Mouse (Mus musculus) T-helper 17 cell (primary cell): ENCODE measurements around the gene Slc35b2.

ENCODE experiments used
- in situ Hi-C, 2 experiments: fragments of 300-600 bp; cut with MboI, MseI; formaldehyde crosslinking; loops; 1 replicate in 1 of 2; 2 replicates in 1 of 2; pipeline ENCODE4 v1.15.1; 2025; ENCODE audit warnings: high pct_unique_total_duplicates in 2 of 2

Gene Slc35b2

GRCm38 (mm10) chr17:45559732-45560525, 3.7 kb upstream of the Slc35b2 start:
- in situ Hi-C loops, result no loop called here

DNA sequence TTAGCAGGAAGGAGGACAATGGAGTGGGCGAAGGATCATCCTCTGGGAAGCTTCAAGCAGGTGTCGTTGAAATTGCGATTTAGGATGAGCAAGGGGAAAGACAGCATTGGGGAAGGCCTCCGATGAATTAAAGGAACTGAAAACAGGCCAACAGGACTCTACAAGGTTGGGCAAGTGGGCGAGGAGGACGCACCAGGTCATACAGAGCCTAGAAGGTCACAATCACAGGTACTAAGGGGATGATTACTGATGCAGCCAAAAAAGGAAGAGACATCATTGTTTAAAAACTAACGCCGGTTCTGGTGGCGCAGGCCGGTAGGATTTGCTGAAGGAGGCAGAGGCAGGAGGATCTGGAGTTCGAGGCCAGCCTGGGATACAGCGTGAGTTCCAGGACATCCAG, 458 bp upstream of the Slc35b2 start:
- in situ Hi-C loops, result no loop called here

GRCm38 (mm10) chr17:45564531-45565084, 934 bp downstream of the Slc35b2 start:
- in situ Hi-C loops, result no loop called here

DNA sequence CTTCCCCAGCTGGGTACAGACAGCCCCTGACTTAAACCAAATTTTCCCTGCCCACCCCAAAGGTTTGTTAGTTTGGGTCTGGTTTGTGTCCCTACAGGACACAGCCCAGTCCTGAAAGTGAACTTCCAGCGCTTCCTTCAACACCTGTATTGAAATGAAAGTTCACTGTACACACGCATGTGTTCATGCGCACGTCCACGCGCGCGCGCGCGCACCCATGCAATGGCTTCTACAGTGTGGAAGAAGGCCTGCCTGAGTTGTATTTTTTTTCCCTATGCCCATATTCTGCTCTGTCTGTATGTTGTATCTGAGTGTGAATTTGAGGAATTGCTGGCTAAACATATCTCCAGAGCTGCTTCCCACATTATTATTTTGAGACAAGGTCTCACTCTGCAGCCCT, 1.4 kb downstream of the Slc35b2 start:
- in situ Hi-C loops, result no loop called here

DNA sequence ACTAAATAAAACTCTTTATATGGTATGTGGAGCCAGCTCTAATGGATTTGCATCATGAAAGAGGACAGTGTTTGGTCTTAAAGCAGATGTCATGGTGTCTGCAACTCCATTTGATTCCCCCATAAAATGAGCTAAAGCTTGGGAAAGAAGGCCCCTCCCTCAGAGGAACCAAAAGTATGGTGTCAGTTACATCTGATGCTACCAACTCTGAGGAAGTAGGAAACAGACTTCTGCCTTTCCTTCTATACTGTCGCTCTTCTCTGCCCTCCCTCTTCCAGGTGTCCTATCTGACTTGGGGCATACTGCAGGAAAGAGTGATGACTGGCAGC, 2.3 kb downstream of the Slc35b2 start:
- in situ Hi-C loops, result no loop called here

GRCm38 (mm10) chr17:45566360-45567161, 2.9 kb downstream of the Slc35b2 start:
- in situ Hi-C loops, result no loop called here

- in situ Hi-C loops, result no loop called here
Observed at GRCm38 (mm10) chr17:45567162-45567601, 3.5 kb downstream of the Slc35b2 start.

DNA sequence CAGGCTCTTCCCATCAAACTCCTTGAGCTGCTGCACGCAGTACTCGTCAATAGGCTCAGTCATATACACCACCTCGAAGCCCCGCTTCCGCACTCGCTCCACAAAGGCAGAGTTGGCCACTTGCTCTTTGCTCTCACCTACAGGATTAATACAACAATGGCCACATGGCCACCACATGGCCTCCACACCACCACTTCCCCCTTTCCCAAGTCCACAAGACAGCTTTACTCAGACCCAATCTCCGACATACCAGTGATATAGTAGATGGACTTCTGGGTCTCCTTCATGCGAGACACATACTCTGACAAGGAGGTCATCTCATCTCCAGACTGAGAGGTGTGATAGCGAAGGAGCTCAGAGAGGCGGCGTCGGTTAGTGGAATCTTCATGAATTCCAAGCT, 5.3 kb downstream of the Slc35b2 start:
- in situ Hi-C loops, result no loop called here

DNA sequence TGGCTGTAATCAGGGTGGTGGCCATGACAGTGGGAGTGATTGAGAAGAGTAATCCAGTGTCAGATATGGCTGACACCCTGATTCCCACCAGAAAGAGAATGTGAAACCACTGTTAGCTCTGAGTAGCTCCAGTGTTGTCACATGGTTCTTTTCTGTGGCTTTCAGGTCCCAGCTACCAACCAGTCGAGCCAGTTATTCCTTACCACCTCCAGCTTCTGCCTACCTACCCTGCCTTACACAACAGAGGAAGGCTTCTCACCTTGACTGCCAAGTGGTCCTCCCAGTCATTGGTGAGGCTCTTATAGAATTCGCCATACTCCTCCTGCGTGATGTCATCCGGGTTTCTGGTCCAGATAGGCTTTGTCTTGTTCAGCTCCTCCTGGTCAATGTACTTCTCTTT, 6.3 kb downstream of the Slc35b2 start:
- in situ Hi-C loops, result no loop called here

GRCm38 (mm10) chr17:45572103-45573086, 8.7 kb downstream of the Slc35b2 start:
- in situ Hi-C loops, result no loop called here

DNA sequence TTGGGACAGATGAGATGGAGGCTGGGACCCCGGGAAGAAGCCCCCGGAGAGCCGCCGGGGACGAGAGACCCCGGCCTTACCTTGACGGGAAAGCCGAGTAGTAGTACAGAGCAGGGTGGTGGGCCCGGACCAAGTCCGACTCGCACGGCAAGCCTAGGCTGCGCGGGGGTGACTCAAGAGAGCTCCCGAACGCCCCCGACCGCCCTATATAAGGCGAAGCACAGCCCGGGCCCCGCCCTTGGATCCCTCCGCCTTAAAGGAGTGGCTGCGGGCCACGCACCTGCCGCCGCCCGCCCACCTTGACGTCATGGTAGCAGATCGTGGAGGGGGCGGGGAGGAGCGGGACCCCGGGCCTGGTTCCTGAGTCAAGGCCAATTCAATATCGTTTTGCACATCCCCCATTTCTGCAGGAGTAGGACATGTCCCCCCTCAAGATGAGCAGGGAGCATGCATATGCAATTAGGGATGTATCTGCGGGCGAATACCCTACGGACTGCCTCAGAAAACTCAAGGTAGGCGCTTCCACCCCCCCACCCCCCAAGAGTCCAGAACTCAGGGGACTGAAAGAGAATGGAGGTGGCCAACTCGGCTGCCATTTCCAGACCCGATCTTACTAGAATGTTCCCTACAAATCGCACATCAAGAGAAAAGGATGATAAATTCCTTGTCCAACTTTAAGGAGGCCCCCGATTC, 9.6 kb downstream of the Slc35b2 start, which contains the start of gene Hsp90ab1:
Gene Hsp90ab1 (minus strand): TSS at position 185 of the 693 bp plus-strand sequence.
- in situ Hi-C loops, result no loop called here

DNA sequence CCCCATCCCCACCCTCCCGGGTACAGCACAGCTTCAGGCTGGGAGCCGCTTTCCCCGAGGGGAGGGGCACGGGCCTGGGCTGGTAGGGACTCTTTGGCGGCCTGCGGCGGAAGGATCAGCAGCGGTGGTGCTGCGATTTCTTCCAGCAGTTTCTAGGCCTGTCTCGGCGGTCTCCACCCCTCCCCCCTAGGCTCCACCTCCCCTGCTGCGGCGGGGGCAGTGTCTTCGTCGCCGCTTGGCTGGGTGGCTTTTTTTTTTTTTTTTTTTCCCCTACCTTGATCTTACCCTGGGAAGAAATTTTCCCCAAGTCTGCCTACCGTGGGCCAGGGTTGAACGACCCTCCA, 10.1 kb downstream of the Slc35b2 start:
- in situ Hi-C loops, result no loop called here

DNA sequence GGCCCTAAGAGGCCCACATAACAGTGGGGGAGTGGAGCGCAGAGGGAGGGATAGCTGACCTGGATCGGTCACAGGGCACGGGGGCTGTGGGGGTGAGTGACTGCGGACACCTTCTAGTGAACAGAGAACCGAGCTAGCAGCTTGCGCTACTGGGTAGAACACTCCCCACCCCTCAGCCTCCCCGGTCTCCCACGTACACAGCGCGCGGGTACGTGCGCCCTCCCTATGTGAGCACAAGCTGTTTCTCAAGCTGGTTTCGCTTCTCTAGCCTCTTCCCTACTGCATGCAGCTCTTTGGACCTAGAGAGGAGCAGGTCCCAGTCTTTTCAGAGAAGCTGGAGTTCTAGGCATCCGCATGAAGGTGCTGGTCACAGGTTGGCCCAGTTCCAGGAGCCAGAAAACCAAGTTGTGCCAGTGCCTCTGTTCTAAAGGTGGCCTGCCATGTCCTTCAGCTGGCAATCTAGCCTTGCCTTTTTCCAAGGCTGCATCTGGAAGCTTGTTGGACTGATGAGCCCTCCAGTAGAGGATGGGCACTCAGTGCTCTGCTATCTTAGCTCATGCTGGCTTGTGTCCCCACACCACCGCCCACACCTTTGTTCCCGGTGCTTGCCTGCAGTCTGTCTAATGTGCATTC, 10.6 kb downstream of the Slc35b2 start:
- in situ Hi-C loops, result no loop called here

DNA sequence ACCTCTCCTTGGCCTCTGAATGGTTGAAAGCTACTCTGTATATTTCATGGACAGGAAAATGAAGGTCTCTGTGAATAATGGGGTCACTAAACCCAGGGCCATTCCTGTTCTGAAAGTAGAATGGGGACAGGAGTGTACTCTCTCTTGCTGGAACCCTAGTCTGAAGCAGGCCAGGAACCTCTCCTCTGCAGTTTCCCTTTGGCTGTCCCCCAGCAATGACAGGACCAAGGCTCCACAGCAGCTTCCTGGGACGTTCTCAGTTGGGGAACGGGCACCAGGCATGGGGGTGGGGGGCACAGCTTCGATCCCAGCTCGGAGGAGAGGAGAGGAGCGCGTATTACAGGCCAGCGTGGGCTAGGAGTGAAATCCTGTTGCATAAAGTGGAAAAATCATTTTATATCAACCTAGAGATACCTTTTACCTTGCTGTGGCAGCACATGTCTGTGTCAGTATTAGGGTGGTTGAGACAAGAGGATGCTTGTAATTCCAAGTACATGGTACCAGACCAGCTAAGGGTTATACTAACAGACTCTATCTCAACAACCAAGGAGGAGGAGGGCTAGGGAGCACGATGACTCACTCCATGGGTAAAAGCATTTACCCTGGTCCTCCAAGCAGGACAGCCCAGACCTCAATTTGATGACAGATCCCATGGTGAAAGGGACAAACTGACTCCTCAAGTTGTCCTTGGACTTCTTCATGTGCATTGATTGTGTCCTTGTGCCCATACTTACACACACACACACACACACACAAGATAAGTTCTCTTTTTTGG, 11.6 kb downstream of the Slc35b2 start:
- in situ Hi-C loops, result loop anchor here in 1 of 2 experiments (5.0 kb wide), 1 partner anchor 582 kb away; no protein-coding TSS in a partner anchor

DNA sequence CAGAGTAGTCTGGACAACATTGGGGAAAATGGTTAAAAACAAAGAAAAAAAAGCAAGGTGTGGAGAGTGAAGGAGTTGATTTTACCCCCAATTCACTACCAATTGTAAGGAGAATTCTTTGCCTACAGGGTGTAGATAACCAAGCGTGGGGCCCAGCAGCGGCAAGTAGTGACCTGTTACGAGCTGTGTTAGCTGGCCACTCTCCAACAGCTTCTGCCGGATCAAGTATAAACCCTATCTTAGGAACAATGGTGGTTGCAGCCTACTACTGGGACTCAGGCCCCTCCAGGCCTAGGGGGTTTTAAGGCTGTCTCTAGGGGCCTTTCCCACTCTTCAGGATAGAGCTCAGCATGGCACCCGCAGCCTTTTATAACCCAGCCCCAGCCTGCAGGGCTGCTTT, 14.6 kb downstream of the Slc35b2 start:
- in situ Hi-C loops, result loop anchor here in 1 of 2 experiments (5.0 kb wide), 1 partner anchor 579 kb away; no protein-coding TSS in a partner anchor

- in situ Hi-C loops, result loop anchor here in 1 of 2 experiments (5.0 kb wide), 1 partner anchor 578 kb away; no protein-coding TSS in a partner anchor
Observed at GRCm38 (mm10) chr17:45578843-45579242, 15.2 kb downstream of the Slc35b2 start.

GRCm38 (mm10) chr17:45579554-45579953, 15.9 kb downstream of the Slc35b2 start:
- in situ Hi-C loops, result loop anchor here in 1 of 2 experiments (5.0 kb wide), 1 partner anchor 578 kb away; no protein-coding TSS in a partner anchor

DNA sequence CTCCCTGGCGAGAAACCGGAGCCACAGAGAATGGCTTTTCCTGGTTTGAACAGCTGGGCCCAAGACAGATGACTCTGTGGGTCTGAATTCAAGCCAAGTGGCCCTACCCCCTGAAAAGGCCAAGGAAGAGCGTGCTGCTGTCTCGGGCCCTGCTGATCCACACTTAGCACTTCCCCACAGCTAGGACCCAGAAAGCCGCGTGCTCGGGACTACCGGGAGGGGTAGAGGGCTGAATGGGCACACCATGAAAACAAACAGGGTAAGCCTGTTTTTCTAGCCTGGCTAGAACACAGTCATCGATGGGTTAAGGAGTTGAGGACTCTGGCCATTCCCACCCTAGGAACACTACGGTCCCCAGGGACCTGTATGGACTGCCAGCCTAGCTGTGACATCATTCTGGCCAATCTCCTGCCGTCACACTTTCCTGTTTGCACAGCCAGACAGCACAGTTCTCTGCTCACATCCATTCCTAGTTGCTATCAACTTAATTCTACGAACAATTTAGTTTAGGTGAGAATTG, 17.3 kb downstream of the Slc35b2 start:
- in situ Hi-C loops, result loop anchor here in 1 of 2 experiments (5.0 kb wide), 1 partner anchor 46 kb away; no protein-coding TSS in a partner anchor

DNA sequence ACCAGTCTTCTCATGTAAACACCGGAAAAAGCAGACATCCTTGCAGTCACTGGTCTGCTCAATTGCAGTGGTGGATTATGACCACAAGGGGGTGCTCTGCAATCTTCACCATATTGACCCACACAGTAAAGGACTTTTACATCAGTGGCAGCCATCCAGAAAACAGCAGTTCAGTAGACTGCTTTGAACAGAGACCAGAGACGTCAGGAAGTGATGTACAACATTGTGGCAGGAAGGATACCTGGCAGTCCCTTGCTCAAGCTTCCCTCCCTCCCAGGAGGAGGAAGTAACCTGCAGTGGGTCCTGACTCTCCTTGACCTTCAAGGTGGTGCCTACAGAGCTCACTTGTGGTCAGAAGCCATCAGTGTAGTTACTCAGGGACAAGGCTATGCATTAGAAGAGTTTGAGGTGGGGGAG, 17.9 kb downstream of the Slc35b2 start:
- in situ Hi-C loops, result loop anchor here in 1 of 2 experiments (5.0 kb wide), 1 partner anchor 46 kb away; no protein-coding TSS in a partner anchor
